Mouse (Mus musculus): ENCODE results near the gene Pipox. TPM values are rescaled to one million over a fixed set of nuclear protein-coding genes. Genes with fewer than 3 reads are reported as not detected.

The Pipox gene
- polyA plus RNA-seq, 1 experiment, result 0.94 TPM

- no peaks in the 10 kb centered on the region; the same call in 1 of the 2 replicates for H3K4me1 ChIP-seq (ENCODE audit: control insufficient read depth, insufficient read depth, low read length)
- TF ChIP-seq POLR2A (IDR thresholded peaks at IDR 0.05; ENCODE audit: control insufficient read depth, low read depth, low read length), result no peak
- TF ChIP-seq CTCF (IDR thresholded peaks at IDR 0.05; ENCODE audit: control insufficient read depth, insufficient read depth, insufficient replicate concordance, low read depth, low read length), result no peak
- no peak overlapping the region for H3K27ac ChIP-seq (ENCODE audit: control insufficient read depth, insufficient read depth, low read depth, low read length)
- no peaks in the 10 kb centered on the region for H3K36me3 ChIP-seq (ENCODE audit: control insufficient read depth, insufficient read depth, low read length)
- H3K27me3 ChIP-seq (ENCODE audit: control insufficient read depth, insufficient read depth, low read length), result no peaks in the 10 kb centered on the region
- H3K4me3 ChIP-seq (ENCODE audit: control insufficient read depth, low read depth, low read length), result no peak overlapping the region
These were observed 14.6 kb upstream of the Pipox start for GRCm38 (mm10) chr11:77908468-77908867.

- Histone ChIP-seq H3K4me1 (ENCODE audit: control insufficient read depth, insufficient read depth, low read length) (no peaks in the 10 kb centered on the region; the same call in 1 of the 2 replicates), H3K27me3 (ENCODE audit: control insufficient read depth, insufficient read depth, low read length) (no peaks in the 10 kb centered on the region), H3K4me3 (ENCODE audit: control insufficient read depth, low read depth, low read length) (no peak overlapping the region), H3K36me3 (ENCODE audit: control insufficient read depth, insufficient read depth, low read length) (no peaks in the 10 kb centered on the region), H3K27ac (ENCODE audit: control insufficient read depth, insufficient read depth, low read depth, low read length) (no peak overlapping the region)
- TF ChIP-seq CTCF (IDR thresholded peaks at IDR 0.05; ENCODE audit: control insufficient read depth, insufficient read depth, insufficient replicate concordance, low read depth, low read length), result no peak
- TF ChIP-seq POLR2A (IDR thresholded peaks at IDR 0.05; ENCODE audit: control insufficient read depth, low read depth, low read length), result no peak
These were observed 12.9 kb upstream of the Pipox start for GRCm38 (mm10) chr11:77906747-77907174.

- no peaks in the 10 kb centered on the region for H3K27me3 ChIP-seq (ENCODE audit: control insufficient read depth, insufficient read depth, low read length)
- H3K4me3 ChIP-seq (ENCODE audit: control insufficient read depth, low read depth, low read length), result no peak overlapping the region
- no peaks in the 10 kb centered on the region; the same call in 1 of the 2 replicates for H3K4me1 ChIP-seq (ENCODE audit: control insufficient read depth, insufficient read depth, low read length)
- TF ChIP-seq POLR2A (IDR thresholded peaks at IDR 0.05; ENCODE audit: control insufficient read depth, low read depth, low read length), result no peak
- no peak for TF ChIP-seq CTCF (IDR thresholded peaks at IDR 0.05; ENCODE audit: control insufficient read depth, insufficient read depth, insufficient replicate concordance, low read depth, low read length)
- H3K36me3 ChIP-seq (ENCODE audit: control insufficient read depth, insufficient read depth, low read length), result no peaks in the 10 kb centered on the region
- H3K27ac ChIP-seq (ENCODE audit: control insufficient read depth, insufficient read depth, low read depth, low read length), result no peak overlapping the region
These were observed 12.3 kb upstream of the Pipox start for GRCm38 (mm10) chr11:77906097-77906687.

- Histone ChIP-seq H3K27me3 (ENCODE audit: control insufficient read depth, insufficient read depth, low read length) (no peaks in the 10 kb centered on the region), H3K27ac (ENCODE audit: control insufficient read depth, insufficient read depth, low read depth, low read length) (no peak overlapping the region), H3K4me1 (ENCODE audit: control insufficient read depth, insufficient read depth, low read length) (no peaks in the 10 kb centered on the region; the same call in 1 of the 2 replicates)
These were observed 10.8 kb upstream of the Pipox start for GRCm38 (mm10) chr11:77904707-77905106.

GRCm38 (mm10) chr11:77903761-77904160 is 9.9 kb upstream of the Pipox start:
- Histone ChIP-seq H3K27me3 (ENCODE audit: control insufficient read depth, insufficient read depth, low read length) (no peaks in the 10 kb centered on the region), H3K4me1 (ENCODE audit: control insufficient read depth, insufficient read depth, low read length) (no peaks in the 10 kb centered on the region; the same call in 1 of the 2 replicates), H3K4me3 (ENCODE audit: control insufficient read depth, low read depth, low read length) (no peak overlapping the region), H3K27ac (ENCODE audit: control insufficient read depth, insufficient read depth, low read depth, low read length) (no peak overlapping the region), H3K36me3 (ENCODE audit: control insufficient read depth, insufficient read depth, low read length) (no peaks in the 10 kb centered on the region)
- TF ChIP-seq CTCF (IDR thresholded peaks at IDR 0.05; ENCODE audit: control insufficient read depth, insufficient read depth, insufficient replicate concordance, low read depth, low read length), result no peak
- TF ChIP-seq POLR2A (IDR thresholded peaks at IDR 0.05; ENCODE audit: control insufficient read depth, low read depth, low read length), result no peak

More at GRCm38 (mm10) chr11:77904707-77905106, 10.8 kb upstream of the Pipox start:
- TF ChIP-seq CTCF (IDR thresholded peaks at IDR 0.05; ENCODE audit: control insufficient read depth, insufficient read depth, insufficient replicate concordance, low read depth, low read length), result no peak
- TF ChIP-seq POLR2A (IDR thresholded peaks at IDR 0.05; ENCODE audit: control insufficient read depth, low read depth, low read length), result no peak
- no peaks in the 10 kb centered on the region for H3K36me3 ChIP-seq (ENCODE audit: control insufficient read depth, insufficient read depth, low read length)
- H3K4me3 ChIP-seq (ENCODE audit: control insufficient read depth, low read depth, low read length), result no peak overlapping the region

- Histone ChIP-seq H3K4me1 (ENCODE audit: control insufficient read depth, insufficient read depth, low read length) (no peaks in the 10 kb centered on the region; the same call in 1 of the 2 replicates), H3K27me3 (ENCODE audit: control insufficient read depth, insufficient read depth, low read length) (no peaks in the 10 kb centered on the region), H3K36me3 (ENCODE audit: control insufficient read depth, insufficient read depth, low read length) (no peaks in the 10 kb centered on the region), H3K4me3 (ENCODE audit: control insufficient read depth, low read depth, low read length) (no peak overlapping the region), H3K27ac (ENCODE audit: control insufficient read depth, insufficient read depth, low read depth, low read length) (no peak overlapping the region)
- no peak for TF ChIP-seq CTCF (IDR thresholded peaks at IDR 0.05; ENCODE audit: control insufficient read depth, insufficient read depth, insufficient replicate concordance, low read depth, low read length)
- TF ChIP-seq POLR2A (IDR thresholded peaks at IDR 0.05; ENCODE audit: control insufficient read depth, low read depth, low read length), result no peak
These were observed 8.0 kb upstream of the Pipox start for GRCm38 (mm10) chr11:77901775-77902355.

GRCm38 (mm10) chr11:77901366-77901765 is 7.5 kb upstream of the Pipox start:
- H3K27me3 ChIP-seq (ENCODE audit: control insufficient read depth, insufficient read depth, low read length), result no peaks in the 10 kb centered on the region
- no peak for TF ChIP-seq CTCF (IDR thresholded peaks at IDR 0.05; ENCODE audit: control insufficient read depth, insufficient read depth, insufficient replicate concordance, low read depth, low read length)
- TF ChIP-seq POLR2A (IDR thresholded peaks at IDR 0.05; ENCODE audit: control insufficient read depth, low read depth, low read length), result no peak
- no peaks in the 10 kb centered on the region for H3K4me1 ChIP-seq (ENCODE audit: control insufficient read depth, insufficient read depth, low read length)
- no peak overlapping the region for H3K4me3 ChIP-seq (ENCODE audit: control insufficient read depth, low read depth, low read length)
- no peak overlapping the region for H3K27ac ChIP-seq (ENCODE audit: control insufficient read depth, insufficient read depth, low read depth, low read length)
- H3K36me3 ChIP-seq (ENCODE audit: control insufficient read depth, insufficient read depth, low read length), result no peaks in the 10 kb centered on the region
